Mouse (Mus musculus): ENCODE results near the gene Hspa12a. TPM values are rescaled to one million over a fixed set of nuclear protein-coding genes. Genes with fewer than 3 reads are reported as not detected.

Gene Hspa12a
- polyA plus RNA-seq, 1 experiment from 2014 or later: 21.8 TPM

DNA sequence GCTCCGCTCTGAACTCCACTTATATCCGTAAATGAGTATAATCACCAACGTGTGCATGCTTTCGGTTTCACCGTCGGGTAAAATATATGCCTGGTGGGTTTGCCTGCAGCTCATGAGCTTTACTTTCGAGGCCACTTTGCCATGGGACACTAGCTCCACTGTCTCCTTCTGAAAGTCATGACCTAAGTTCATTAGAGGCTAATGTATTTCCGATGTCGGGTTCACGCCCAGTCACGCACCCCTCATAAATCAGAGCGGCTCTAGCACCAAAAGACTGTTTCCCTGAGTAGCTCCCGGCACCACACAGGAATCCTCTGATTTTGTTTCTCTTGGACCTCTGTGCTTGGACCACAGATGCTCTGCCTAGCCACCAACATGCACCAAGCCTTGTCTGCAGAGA is 27.4 kb upstream of the Hspa12a start:
- 0 out of 2 replicates have a peak, but pooled peaks cover 5% of the 10 kb centered on the region for H3K36me3 ChIP-seq (ENCODE audit: control insufficient read depth, insufficient read depth, low read length)
- H3K9me3 ChIP-seq (replicated peaks; ENCODE audit: control insufficient read depth, low read length): no peaks in the 10 kb centered on the region
- H3K9ac ChIP-seq (ENCODE audit: low read length): no peak overlapping the region
- ATAC-seq (no peak), DNase-seq (ENCODE audit: low spot score) (no peak)
- 0 out of 2 replicates have a peak, but pooled peaks cover 12% of the 10 kb centered on the region for H3K27me3 ChIP-seq (replicated peaks; ENCODE audit: control insufficient read depth, insufficient read depth, low read length)
- 0 out of 2 replicates have a peak, but pooled peaks cover 8% of the 10 kb centered on the region for H3K4me1 ChIP-seq (ENCODE audit: control insufficient read depth, insufficient read depth, low read length)
- no peak overlapping the region for H3K27ac ChIP-seq (ENCODE audit: low read depth, low read length)
- 91% methylated on average over 13 of the region's 13 CpGs for WGBS
- H3K4me3 ChIP-seq (ENCODE audit: low read depth, low read length): no peak overlapping the region
- H3K4me2 ChIP-seq (ENCODE audit: low read length): no peak overlapping the region

DNA sequence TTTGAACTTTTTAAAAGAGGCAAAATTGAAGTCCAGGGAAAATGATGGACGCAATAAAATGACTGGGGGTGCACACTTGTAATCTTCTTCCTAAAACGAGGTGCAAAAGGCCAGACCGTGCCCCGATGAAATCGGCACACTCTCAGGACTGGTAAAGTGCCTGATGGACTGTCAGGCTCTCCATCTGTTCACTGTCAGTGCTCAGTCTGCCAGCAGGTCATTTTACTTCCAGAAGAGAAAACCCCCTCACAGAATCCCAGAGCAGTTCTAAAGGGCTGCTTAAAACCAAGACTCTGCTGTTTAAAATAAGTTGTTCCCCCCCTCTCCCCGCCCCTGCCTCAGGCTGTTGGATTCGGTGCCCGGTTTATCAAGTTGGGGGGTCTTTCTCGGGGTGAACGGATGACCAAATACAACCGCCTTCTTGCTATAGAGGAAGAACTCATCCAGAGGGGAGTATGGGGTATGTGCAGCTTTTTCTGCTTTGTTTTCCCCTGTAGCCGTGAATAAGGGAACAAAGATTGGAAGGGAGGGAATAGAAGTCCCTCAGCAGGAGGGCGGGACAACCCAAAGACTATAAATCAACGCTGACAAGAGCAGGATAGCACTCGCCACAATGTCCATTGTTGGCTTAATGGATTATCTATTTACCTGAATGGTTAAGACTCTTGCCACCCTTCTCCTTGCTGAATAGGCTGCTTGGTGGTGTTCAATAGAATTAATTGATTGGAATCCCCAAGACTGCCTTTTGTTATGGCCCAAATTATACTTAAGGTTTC is 25.5 kb upstream of the Hspa12a start:
- Histone ChIP-seq H3K27me3 (replicated peaks; ENCODE audit: control insufficient read depth, insufficient read depth, low read length) (0 out of 2 replicates have a peak, but pooled peaks cover 12% of the 10 kb centered on the region), H3K36me3 (ENCODE audit: control insufficient read depth, insufficient read depth, low read length) (no peaks in the 10 kb centered on the region), H3K9ac (ENCODE audit: low read length) (no peak overlapping the region), H3K9me3 (replicated peaks; ENCODE audit: control insufficient read depth, low read length) (no peaks in the 10 kb centered on the region), H3K4me3 (ENCODE audit: low read depth, low read length) (no peak overlapping the region), H3K4me1 (ENCODE audit: control insufficient read depth, insufficient read depth, low read length) (0 out of 2 replicates have a peak, but pooled peaks cover 8% of the 10 kb centered on the region), H3K4me2 (ENCODE audit: low read length) (peak overlapping the region; percentile 18; the same call in 1 of the 2 replicates), H3K27ac (ENCODE audit: low read depth, low read length) (no peak overlapping the region)
- DNase-seq (ENCODE audit: low spot score): peak; percentile 66
- peak; percentile 73; the same call in 1 of the 2 replicates for ATAC-seq
- WGBS: 7% methylated on average over 15 of the region's 15 CpGs

DNA sequence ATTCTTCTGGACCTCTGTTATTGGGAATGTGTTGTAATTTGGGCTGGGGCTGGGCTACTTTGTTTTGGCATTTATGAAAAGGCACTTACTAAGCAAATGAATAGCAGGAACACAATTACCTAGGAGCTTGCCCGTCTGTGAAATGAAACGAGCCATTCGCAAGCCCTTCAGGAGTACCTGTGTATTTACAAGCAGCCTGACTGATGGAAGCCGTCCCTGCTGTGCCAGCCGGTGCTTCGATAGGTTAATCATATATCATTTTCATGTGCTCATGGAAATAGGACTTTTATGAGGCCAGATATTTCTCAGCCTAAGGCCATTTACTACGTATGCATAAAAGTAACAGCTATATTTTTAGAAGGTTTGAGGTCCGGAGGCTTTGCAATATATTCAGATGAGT is 19.6 kb upstream of the Hspa12a start:
- ATAC-seq (no peak), DNase-seq (ENCODE audit: low spot score) (no peak)
- Histone ChIP-seq H3K4me3 (ENCODE audit: low read depth, low read length) (no peak overlapping the region), H3K9ac (ENCODE audit: low read length) (no peak overlapping the region), H3K36me3 (ENCODE audit: control insufficient read depth, insufficient read depth, low read length) (no peaks in the 10 kb centered on the region), H3K27ac (ENCODE audit: low read depth, low read length) (no peak overlapping the region), H3K4me2 (ENCODE audit: low read length) (no peak overlapping the region), H3K9me3 (replicated peaks; ENCODE audit: control insufficient read depth, low read length) (no peaks in the 10 kb centered on the region), H3K4me1 (ENCODE audit: control insufficient read depth, insufficient read depth, low read length) (no peaks in the 10 kb centered on the region), H3K27me3 (replicated peaks; ENCODE audit: control insufficient read depth, insufficient read depth, low read length) (peaks cover 5% of the 10 kb centered on the region; the same call in 1 of the 2 replicates)
- 41% methylated on average over 8 of the region's 8 CpGs for WGBS

DNA sequence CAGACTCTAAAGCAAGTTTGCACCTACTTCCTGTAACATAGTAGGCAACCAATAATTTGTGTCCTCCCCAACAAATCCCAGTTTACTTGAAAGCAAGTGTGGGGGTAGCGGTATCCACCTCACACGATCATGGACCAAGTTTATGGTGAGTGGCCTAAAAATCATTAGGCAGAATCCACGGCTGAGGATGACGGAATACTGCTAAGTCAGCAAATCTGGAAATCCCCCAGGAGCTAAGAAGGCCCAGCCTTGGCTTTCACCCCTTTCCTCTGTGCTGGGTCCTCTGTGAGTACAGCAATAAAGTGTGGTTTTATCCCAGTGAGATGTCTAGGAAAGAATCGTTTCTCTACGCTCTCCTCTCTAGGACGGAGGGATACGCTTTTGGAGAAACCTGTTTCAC is 11.3 kb upstream of the Hspa12a start:
- 91% methylated on average over 8 of the region's 8 CpGs for WGBS
- no peak for DNase-seq (ENCODE audit: low spot score)

DNA sequence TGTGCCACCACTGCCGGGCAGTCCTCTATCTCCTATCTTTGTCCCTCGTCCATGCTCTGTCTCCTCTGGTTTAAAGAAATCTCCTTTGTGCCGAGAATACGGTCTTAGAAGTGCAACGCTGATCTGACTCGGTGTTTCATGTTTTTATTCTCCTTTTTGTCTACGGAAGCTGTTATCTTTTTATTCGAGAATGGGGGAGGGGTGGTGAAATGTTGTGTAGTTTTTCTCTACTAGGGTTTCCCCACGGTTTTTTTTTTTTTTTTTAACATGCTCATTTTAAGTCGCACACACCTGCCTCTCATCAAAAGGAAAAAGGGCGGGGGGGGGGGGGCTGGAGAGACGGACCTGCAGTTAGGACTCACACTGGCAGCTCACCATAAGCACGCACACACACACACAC is 8.8 kb upstream of the Hspa12a start:
- Histone ChIP-seq H3K27me3 (replicated peaks; ENCODE audit: control insufficient read depth, insufficient read depth, low read length) (0 out of 2 replicates have a peak, but pooled peaks cover 6% of the 10 kb centered on the region), H3K36me3 (ENCODE audit: control insufficient read depth, insufficient read depth, low read length) (no peaks in the 10 kb centered on the region), H3K9ac (ENCODE audit: low read length) (no peak overlapping the region), H3K27ac (ENCODE audit: low read depth, low read length) (no peak overlapping the region), H3K4me1 (ENCODE audit: control insufficient read depth, insufficient read depth, low read length) (no peaks in the 10 kb centered on the region), H3K9me3 (replicated peaks; ENCODE audit: control insufficient read depth, low read length) (no peaks in the 10 kb centered on the region), H3K4me3 (ENCODE audit: low read depth, low read length) (no peak overlapping the region), H3K4me2 (ENCODE audit: low read length) (no peak overlapping the region)
- ATAC-seq: no peak
- DNase-seq (ENCODE audit: low spot score): no peak
- 80% methylated on average over 11 of the region's 13 CpGs for whole genome bisulfite sequencing

More for the DNA sequence above, 11.3 kb upstream of the Hspa12a start:
- Histone ChIP-seq H3K4me3 (ENCODE audit: low read depth, low read length) (no peak overlapping the region), H3K9me3 (replicated peaks; ENCODE audit: control insufficient read depth, low read length) (no peaks in the 10 kb centered on the region), H3K4me1 (ENCODE audit: control insufficient read depth, insufficient read depth, low read length) (no peaks in the 10 kb centered on the region), H3K36me3 (ENCODE audit: control insufficient read depth, insufficient read depth, low read length) (no peaks in the 10 kb centered on the region), H3K4me2 (ENCODE audit: low read length) (no peak overlapping the region), H3K27ac (ENCODE audit: low read depth, low read length) (no peak overlapping the region), H3K9ac (ENCODE audit: low read length) (no peak overlapping the region), H3K27me3 (replicated peaks; ENCODE audit: control insufficient read depth, insufficient read depth, low read length) (0 out of 2 replicates have a peak, but pooled peaks cover 4% of the 10 kb centered on the region)
- no peak for ATAC-seq

DNA sequence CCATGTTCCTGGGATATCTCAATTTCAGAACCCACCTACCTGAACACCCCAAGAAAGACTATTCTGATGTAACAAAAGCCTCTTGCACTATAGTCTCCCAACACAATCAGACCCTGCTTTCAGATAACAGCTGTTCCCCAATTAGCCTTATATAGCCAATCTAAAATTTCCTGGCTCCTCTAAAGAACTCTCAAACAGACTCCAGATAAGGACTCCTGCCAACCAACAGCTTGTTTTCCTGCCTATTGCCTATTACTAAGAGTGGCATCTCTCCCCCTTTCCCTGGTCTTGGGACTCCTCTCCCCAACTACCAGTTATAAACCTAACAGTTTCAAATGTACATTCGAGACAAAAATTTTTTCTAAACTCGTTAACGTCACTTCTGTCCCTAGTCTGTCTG is 8.1 kb upstream of the Hspa12a start:
- no peak for ATAC-seq
- WGBS: 66% methylated on average over 3 of the region's 3 CpGs
- H3K27ac ChIP-seq (ENCODE audit: low read depth, low read length): no peak overlapping the region

DNA sequence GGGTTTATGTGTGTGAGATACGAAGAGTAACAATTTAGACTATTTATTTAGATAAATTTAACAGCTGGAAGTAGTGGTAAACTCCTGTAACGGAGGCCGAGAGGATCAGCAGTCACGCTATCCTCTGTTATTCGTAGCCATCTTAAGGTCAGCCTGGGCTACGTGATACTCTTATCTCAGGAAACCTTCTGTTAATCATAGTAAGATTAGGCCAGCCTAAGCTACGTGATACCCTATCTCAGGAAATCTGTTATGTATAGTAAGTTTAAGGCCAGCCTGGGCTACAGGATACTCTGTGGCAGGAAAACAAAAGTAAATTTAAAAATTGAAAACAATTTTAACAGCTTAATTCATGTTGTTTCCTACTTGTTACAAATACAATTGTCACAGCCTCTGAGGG is 2.5 kb upstream of the Hspa12a start:
- DNase-seq (ENCODE audit: low spot score): no peak
- H3K4me3 ChIP-seq (ENCODE audit: low read depth, low read length): no peak overlapping the region
- H3K4me2 ChIP-seq (ENCODE audit: low read length): no peak overlapping the region
- no peak overlapping the region for H3K27ac ChIP-seq (ENCODE audit: low read depth, low read length)
- H3K4me1 ChIP-seq (ENCODE audit: control insufficient read depth, insufficient read depth, low read length): peaks cover 7% of the 10 kb centered on the region; the same call in 1 of the 2 replicates
- 92% methylated on average over 7 of the region's 7 CpGs for WGBS
- no peak overlapping the region for H3K9ac ChIP-seq (ENCODE audit: low read length)
- H3K9me3 ChIP-seq (replicated peaks; ENCODE audit: control insufficient read depth, low read length): no peaks in the 10 kb centered on the region
- no peaks in the 10 kb centered on the region for H3K36me3 ChIP-seq (ENCODE audit: control insufficient read depth, insufficient read depth, low read length)
- ATAC-seq: no peak
- peaks cover 7% of the 10 kb centered on the region; the same call in 1 of the 2 replicates for H3K27me3 ChIP-seq (replicated peaks; ENCODE audit: control insufficient read depth, insufficient read depth, low read length)

More for the DNA sequence above, 8.1 kb upstream of the Hspa12a start:
- Histone ChIP-seq H3K9ac (ENCODE audit: low read length) (no peak overlapping the region), H3K4me1 (ENCODE audit: control insufficient read depth, insufficient read depth, low read length) (no peaks in the 10 kb centered on the region), H3K27me3 (replicated peaks; ENCODE audit: control insufficient read depth, insufficient read depth, low read length) (0 out of 2 replicates have a peak, but pooled peaks cover 6% of the 10 kb centered on the region), H3K9me3 (replicated peaks; ENCODE audit: control insufficient read depth, low read length) (no peaks in the 10 kb centered on the region), H3K4me3 (ENCODE audit: low read depth, low read length) (no peak overlapping the region), H3K36me3 (ENCODE audit: control insufficient read depth, insufficient read depth, low read length) (no peaks in the 10 kb centered on the region), H3K4me2 (ENCODE audit: low read length) (no peak overlapping the region)
- DNase-seq (ENCODE audit: low spot score): peak; percentile 58

DNA sequence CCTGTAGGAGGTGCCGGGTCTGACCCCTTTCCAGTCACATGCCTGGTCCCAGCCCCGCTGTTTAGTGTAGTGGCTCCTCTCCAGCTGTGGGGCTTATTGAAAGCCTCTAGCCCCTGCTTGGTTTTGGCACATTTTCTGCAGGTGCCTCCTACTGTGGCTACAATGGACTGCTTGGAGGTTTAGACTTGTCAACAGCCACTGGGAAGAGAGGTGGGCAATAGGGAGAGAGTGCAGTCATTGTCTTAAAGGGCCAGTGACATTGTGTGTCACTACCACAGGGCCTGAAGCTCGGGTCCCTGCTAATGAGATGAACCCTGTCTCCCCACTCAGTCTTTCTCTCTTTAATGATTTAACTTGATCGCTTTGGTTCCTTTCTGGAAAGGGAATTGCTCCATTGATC is 10.4 kb downstream of the Hspa12a start:
- Histone ChIP-seq H3K4me3 (ENCODE audit: low read depth, low read length) (no peak overlapping the region), H3K4me1 (ENCODE audit: control insufficient read depth, insufficient read depth, low read length) (peaks cover 32% of the 10 kb centered on the region), H3K27me3 (replicated peaks; ENCODE audit: control insufficient read depth, insufficient read depth, low read length) (peaks cover 45% of the 10 kb centered on the region), H3K9ac (ENCODE audit: low read length) (no peak overlapping the region), H3K36me3 (ENCODE audit: control insufficient read depth, insufficient read depth, low read length) (no peaks in the 10 kb centered on the region), H3K4me2 (ENCODE audit: low read length) (no peak overlapping the region), H3K9me3 (replicated peaks; ENCODE audit: control insufficient read depth, low read length) (no peaks in the 10 kb centered on the region), H3K27ac (ENCODE audit: low read depth, low read length) (no peak overlapping the region)
- peak; percentile 19; the same call in 1 of the 2 replicates for ATAC-seq
- no peak for DNase-seq (ENCODE audit: low spot score)
- WGBS: 7% methylated on average over 4 of the region's 4 CpGs
